Mouse (Mus musculus) limb, embryonic 14.5 days (tissue): ENCODE measurements around the gene Zfp362. TPM values are rescaled to one million over a fixed set of nuclear protein-coding genes. Genes with fewer than 3 reads are reported as not detected.
A peak's percentile ranks its signal among the peaks of the same experiment; 100 is the strongest.

Experiments used
- ATAC-seq: fragments of 200-750 bp; cut with Nextera tagmentation; 2 replicates; pipeline ENCODE4 v1.8.0; 2017; ENCODE audit warnings: low read depth, moderate number of reproducible peaks, moderate TSS enrichment; ENCODE audit not compliant: low FRiP score
- DNase-seq: peaks from one replicate; pipeline ENCODE4 v3.0.0-alpha.2; 2015; ENCODE audit warnings: low spot score
- H3K27ac ChIP-seq: fragments of 300-500 bp; sonication (generic); replicated peaks from 2 replicates; pipeline ENCODE4 v1.5.1; 2014; ENCODE audit warnings: low read depth, mild to moderate bottlenecking, low read length, moderate library complexity, mixed read lengths
- H3K27me3 ChIP-seq: fragments of 300-500 bp; sonication (generic); 2 replicates; pipeline ENCODE4 v1.6.1; 2014; ENCODE audit warnings: low read length, mixed read lengths; ENCODE audit not compliant: control insufficient read depth, insufficient read depth
- H3K36me3 ChIP-seq: fragments of 300-500 bp; sonication (generic); 2 replicates; pipeline ENCODE4 v1.6.1; 2014; ENCODE audit warnings: mild to moderate bottlenecking, low read length, moderate library complexity, mixed read lengths; ENCODE audit not compliant: control insufficient read depth, insufficient read depth
- H3K4me1 ChIP-seq: fragments of 300-500 bp; sonication (generic); 2 replicates; pipeline ENCODE4 v1.6.1; 2014; ENCODE audit warnings: antibody characterized with exemption, low read length, mixed read lengths; ENCODE audit not compliant: control insufficient read depth, insufficient read depth
- H3K4me2 ChIP-seq: fragments of 300-500 bp; sonication (generic); replicated peaks from 2 replicates; pipeline ENCODE4 v1.6.1; 2014; ENCODE audit warnings: low read depth, mild to moderate bottlenecking, low read length, moderate library complexity; ENCODE audit not compliant: severe bottlenecking
- H3K4me3 ChIP-seq: fragments of 300-500 bp; sonication (generic); replicated peaks from 2 replicates; pipeline ENCODE4 v1.5.1; 2014; ENCODE audit warnings: low read length
- H3K9ac ChIP-seq: fragments of 300-500 bp; sonication (generic); 2 replicates; pipeline ENCODE4 v1.6.1; 2014; ENCODE audit warnings: mild to moderate bottlenecking, low read depth, low read length, moderate library complexity; ENCODE audit not compliant: severe bottlenecking
- H3K9me3 ChIP-seq: fragments of 300-500 bp; sonication (generic); 2 replicates; pipeline ENCODE4 v1.6.1; 2016; ENCODE audit warnings: low read length; ENCODE audit not compliant: control insufficient read depth
- POLR2A ChIP-seq: fragments of 200-500 bp; IDR thresholded peaks from 2 replicates; pipeline ENCODE4 v1.8.0; 2012; ENCODE audit warnings: inconsistent platforms, mild to moderate bottlenecking, moderate library complexity, borderline replicate concordance; ENCODE audit not compliant: insufficient read depth, insufficient read length; ENCODE audit errors: extremely low read depth
- WGBS: fragments of 180-500 bp; shearing (Covaris S2); extraction: QIAGEN DNeasy Blood & Tissue Kit; methylation state at CpG from one replicate; pipeline ENCODE4 v1.1.7; 2014; 5-methylcytosine and 5-hydroxymethylcytosine counted together
- polyA plus RNA-seq, 2 experiments: library from polyadenylated mRNA; depleted of rRNA in 1 of 2; stranded (reverse) in 1 of 2; unstranded in 1 of 2; fragments of >200 nt; fragmentation: Nextera tagmentation in 1 of 2; extraction: Ambion mirVana in 1 of 2; gene quantifications; 2 replicates each; pipeline versions ENCODE4 v1.2.1 to v1.2.3; 2012 to 2014

Gene Zfp362
- polyA plus RNA-seq, 2 experiments, result 38.7 to 87.2 TPM

GRCm38 (mm10) chr4:128734721-128735671, 70.8 kb downstream of the Zfp362 start:
- Histone ChIP-seq H3K9me3 (no peaks in the 10 kb centered on the region), H3K4me1 (peaks cover 64% of the 10 kb centered on the region), H3K36me3 (peaks cover 5% of the 10 kb centered on the region; the same call in 1 of the 2 replicates), H3K9ac (no peak overlapping the region), H3K4me3 (no peak overlapping the region), H3K27ac (peak overlapping the region; percentile 26; the same call in 1 of the 2 replicates), H3K27me3 (no peaks in the 10 kb centered on the region), H3K4me2 (0 out of 2 replicates have a peak overlapping the region, but pooled peaks have one; percentile 16)
- WGBS, result 58% methylated on average over 18 of the region's 18 CpGs
- DNase-seq (no peak), ATAC-seq (no peak)
- no peak for TF ChIP-seq POLR2A

- H3K4me3 ChIP-seq, result no peak overlapping the region
- H3K4me2 ChIP-seq, result no peak overlapping the region; the same call in 1 of the 2 replicates
- ATAC-seq (no peak), DNase-seq (peak; percentile 34)
- peaks cover 72% of the 10 kb centered on the region for H3K4me1 ChIP-seq
- H3K27ac ChIP-seq, result no peak overlapping the region
- peak overlapping the region; percentile 25; the same call in 1 of the 2 replicates for H3K9ac ChIP-seq
- WGBS, result 43% methylated on average over 5 of the region's 5 CpGs
- H3K9me3 ChIP-seq, result no peaks in the 10 kb centered on the region
- H3K36me3 ChIP-seq, result peaks cover 5% of the 10 kb centered on the region; the same call in 1 of the 2 replicates
- no peaks in the 10 kb centered on the region for H3K27me3 ChIP-seq
- TF ChIP-seq POLR2A, result no peak
Observed at GRCm38 (mm10) chr4:128734217-128734616, 71.6 kb downstream of the Zfp362 start.

- TF ChIP-seq POLR2A, result no peak
- peaks cover 5% of the 10 kb centered on the region; the same call in 1 of the 2 replicates for H3K36me3 ChIP-seq
- H3K4me2 ChIP-seq, result no peak overlapping the region
- peaks cover 78% of the 10 kb centered on the region for H3K4me1 ChIP-seq
- H3K27me3 ChIP-seq, result no peaks in the 10 kb centered on the region
- H3K4me3 ChIP-seq, result no peak overlapping the region
- no peak overlapping the region for H3K27ac ChIP-seq
- no peak overlapping the region for H3K9ac ChIP-seq
- no peaks in the 10 kb centered on the region for H3K9me3 ChIP-seq
- ATAC-seq (no peak), DNase-seq (no peak)
- WGBS, result 61% methylated on average over 6 of the region's 6 CpGs
Observed at GRCm38 (mm10) chr4:128733496-128733895, 72.3 kb downstream of the Zfp362 start.

DNA sequence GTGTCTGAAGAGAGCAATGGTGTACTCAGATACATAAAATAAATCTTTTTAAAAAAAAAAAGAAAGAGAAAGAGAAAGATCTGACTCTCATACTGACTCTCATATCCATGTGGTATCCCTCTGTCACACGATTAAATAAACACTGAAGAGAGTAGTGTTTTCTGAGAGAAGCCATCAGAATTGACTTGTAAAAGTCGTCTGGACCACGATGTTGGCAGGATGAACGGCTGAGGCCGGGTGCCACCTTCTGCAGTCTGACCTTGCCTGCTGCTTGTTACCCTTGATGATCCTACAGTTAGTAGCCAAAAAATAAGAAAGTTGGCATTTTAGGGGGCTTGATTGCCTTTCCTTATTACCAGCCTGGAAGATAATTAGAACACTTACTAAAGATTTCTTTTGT, 73.1 kb downstream of the Zfp362 start:
- H3K36me3 ChIP-seq, result peaks cover 5% of the 10 kb centered on the region; the same call in 1 of the 2 replicates
- no peak for TF ChIP-seq POLR2A
- H3K4me1 ChIP-seq, result peaks cover 73% of the 10 kb centered on the region
- DNase-seq, result no peak
- no peak for ATAC-seq
- no peak overlapping the region for H3K4me3 ChIP-seq
- H3K27ac ChIP-seq, result no peak overlapping the region
- no peak overlapping the region for H3K4me2 ChIP-seq
- WGBS, result 57% methylated on average over 5 of the region's 5 CpGs
- H3K27me3 ChIP-seq, result no peaks in the 10 kb centered on the region
- no peaks in the 10 kb centered on the region for H3K9me3 ChIP-seq
- H3K9ac ChIP-seq, result no peak overlapping the region

DNA sequence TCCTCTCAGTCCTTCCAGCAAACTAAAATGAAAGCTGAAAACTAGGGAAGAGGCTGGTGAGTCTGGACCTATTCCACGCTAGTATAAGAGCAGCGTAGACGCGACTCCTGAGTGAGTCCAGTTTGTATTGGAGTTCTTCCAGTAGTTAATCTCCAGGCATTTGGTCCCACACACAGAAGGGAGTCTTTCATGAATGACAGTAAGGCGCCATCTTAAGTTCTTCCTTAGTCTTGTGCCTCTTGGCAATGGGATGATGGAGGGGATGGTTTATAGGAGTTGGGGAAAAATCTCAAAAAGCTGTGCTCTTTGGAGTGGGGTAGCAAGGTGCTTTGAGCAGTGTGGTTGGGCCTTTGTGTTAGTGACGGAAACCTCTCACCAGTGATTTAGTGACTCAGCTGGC, 75.6 kb downstream of the Zfp362 start:
- Histone ChIP-seq H3K9ac (peak overlapping the region; percentile 98; the same call in 1 of the 2 replicates), H3K4me3 (peak overlapping the region; percentile 91), H3K36me3 (peaks cover 5% of the 10 kb centered on the region; the same call in 1 of the 2 replicates), H3K9me3 (no peaks in the 10 kb centered on the region), H3K4me1 (peaks cover 54% of the 10 kb centered on the region), H3K4me2 (peak overlapping the region; percentile 89), H3K27ac (no peak overlapping the region), H3K27me3 (no peaks in the 10 kb centered on the region)
- WGBS, result 74% methylated on average over 6 of the region's 6 CpGs
- DNase-seq (no peak), ATAC-seq (no peak)
- no peak for TF ChIP-seq POLR2A
